ENCODE assay signal across 8 mouse cellular contexts in genomic region chr6:51168048-51168447, GRCm38 (mm10).
DNase-seq lines count a peak whose midpoint lies in the region; ATAC-seq and TF ChIP-seq lines count a peak whose summit lies in the region.

No protein-coding gene starts in this region.

- peak overlapping the region; percentile 56 for H3K4me2 ChIP-seq in forebrain, embryonic 12.5 days
- H3K4me2 ChIP-seq in heart, postnatal 0 days (ENCODE audit: low read depth, low read length): peak overlapping the region; percentile 61
- H3K4me2 ChIP-seq in lung, embryonic 16.5 days (ENCODE audit: low read depth, low read length): peak overlapping the region; percentile 54

- 1% methylated on average over 11 of the region's 11 CpGs for WGBS in forebrain, embryonic 12.5 days
- WGBS in heart, postnatal 0 days: 3% methylated on average over 11 of the region's 11 CpGs
- WGBS in lung, embryonic 16.5 days: 2% methylated on average over 11 of the region's 11 CpGs

- H3K36me3 ChIP-seq in forebrain, embryonic 12.5 days (replicated peaks): no peaks in the 10 kb centered on the region
- H3K36me3 ChIP-seq in heart, postnatal 0 days (replicated peaks; ENCODE audit: control insufficient read depth, insufficient read depth, low read length): no peaks in the 10 kb centered on the region
- no peaks in the 10 kb centered on the region for H3K36me3 ChIP-seq in lung, embryonic 16.5 days (ENCODE audit: control insufficient read depth, insufficient read depth, low read length)

- peaks cover 30% of the 10 kb centered on the region for H3K4me1 ChIP-seq in forebrain, embryonic 12.5 days
- peaks cover 6% of the 10 kb centered on the region; the same call in 1 of the 2 replicates for H3K4me1 ChIP-seq in heart, postnatal 0 days (ENCODE audit: control insufficient read depth, insufficient read depth)
- H3K4me1 ChIP-seq in lung, embryonic 16.5 days (replicated peaks; ENCODE audit: control insufficient read depth, insufficient read depth, low read length): peaks cover 9% of the 10 kb centered on the region

- peaks cover 29% of the 10 kb centered on the region for H3K27me3 ChIP-seq in forebrain, embryonic 12.5 days
- no peaks in the 10 kb centered on the region for H3K27me3 ChIP-seq in heart, postnatal 0 days (ENCODE audit: control insufficient read depth, insufficient read depth, low read length)
- peaks cover 3% of the 10 kb centered on the region; the same call in 1 of the 2 replicates for H3K27me3 ChIP-seq in lung, embryonic 16.5 days (ENCODE audit: control insufficient read depth, insufficient read depth, low read depth, low read length)

- no peak for TF ChIP-seq EP300 in heart, postnatal 0 days (IDR thresholded peaks at IDR 0.05; ENCODE audit: low read depth)

- peak; percentile 83 for TF ChIP-seq CTCF in heart, postnatal 0 days (IDR thresholded peaks at IDR 0.05; ENCODE audit: low read depth)

- no peaks in the 10 kb centered on the region for H3K9me3 ChIP-seq in forebrain, embryonic 12.5 days
- H3K9me3 ChIP-seq in heart, postnatal 0 days (replicated peaks; ENCODE audit: control insufficient read depth, low read length): no peaks in the 10 kb centered on the region
- H3K9me3 ChIP-seq in lung, embryonic 16.5 days (ENCODE audit: control insufficient read depth, low read length): no peaks in the 10 kb centered on the region

- peak overlapping the region; percentile 25; the same call in 1 of the 2 replicates for H3K27ac ChIP-seq in forebrain, embryonic 12.5 days
- no peak overlapping the region for H3K27ac ChIP-seq in heart, postnatal 0 days (ENCODE audit: low read depth)
- 0 out of 2 replicates have a peak overlapping the region, but pooled peaks have one; percentile 8 for H3K27ac ChIP-seq in lung, embryonic 16.5 days (ENCODE audit: low read length)

- H3K9ac ChIP-seq in forebrain, embryonic 12.5 days: no peak overlapping the region
- H3K9ac ChIP-seq in heart, postnatal 0 days (replicated peaks; ENCODE audit: low read depth, low read length): no peak overlapping the region
- H3K9ac ChIP-seq in lung, embryonic 16.5 days (ENCODE audit: low read length): no peak overlapping the region

- peak; percentile 41 for ATAC-seq in forebrain, embryonic 12.5 days (ENCODE audit: low FRiP score)
- ATAC-seq in heart, postnatal 0 days (ENCODE audit: insufficient read depth, low read depth): no peak
- peak; percentile 22; the same call in 1 of the 2 replicates for ATAC-seq in lung, embryonic 16.5 days (ENCODE audit: low read depth)

- no peak overlapping the region for H3K4me3 ChIP-seq in forebrain, embryonic 12.5 days (replicated peaks)
- peak overlapping the region; percentile 44; the same call in 1 of the 2 replicates for H3K4me3 ChIP-seq in heart, postnatal 0 days (ENCODE audit: low read depth, low read length)
- no peak overlapping the region for H3K4me3 ChIP-seq in lung, embryonic 16.5 days (ENCODE audit: low read length)

- peak; percentile 74 for DNase-seq in CD4-positive, CD25-positive, alpha-beta regulatory T cell, adult 2 months (ENCODE audit: low read depth, low spot score)
- DNase-seq in brain, adult 2 months (ENCODE audit: low read depth, low spot score): peak; percentile 57
- peak; percentile 75 for DNase-seq in heart, postnatal 0 days (ENCODE audit: low spot score)
- DNase-seq in kidney, postnatal 36 days: peak; percentile 75 to 90
- DNase-seq in retina, embryonic 14.5 days (ENCODE audit: low spot score): peak; percentile 86
- peak; percentile 83 for DNase-seq in thymus, postnatal 4 days
